ENCODE assay signal across 25 mouse cellular contexts in the genomic region with DNA sequence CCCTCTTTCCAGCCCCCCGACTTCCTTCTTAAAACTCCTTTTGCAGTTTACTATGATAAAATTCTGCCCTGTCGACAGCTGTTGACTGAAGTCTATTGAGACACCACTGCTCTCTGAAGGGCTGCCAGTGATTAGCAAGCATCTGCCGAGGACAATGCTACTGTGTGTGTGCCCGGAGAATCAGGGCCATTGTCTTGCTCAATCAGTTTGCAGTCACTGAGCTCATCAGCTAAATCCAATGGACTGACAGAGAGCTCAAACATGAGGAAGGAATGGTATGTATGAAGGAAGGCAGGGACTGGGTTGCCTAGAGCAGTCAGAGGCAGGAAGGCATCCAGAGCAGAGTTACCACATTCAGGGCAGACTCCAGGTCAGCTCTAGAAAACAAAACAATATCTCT. TPM values are rescaled to one million over a fixed set of nuclear protein-coding genes. Genes with fewer than 3 reads are reported as not detected.
DNase-seq lines count a peak whose midpoint lies in the region; ATAC-seq and TF ChIP-seq lines count a peak whose summit lies in the region.
"Had no signal": no experiment of that assay in that cellular context is flagged by ENCODE, and none has a peak within 500 bp of the region (broad histone marks: within the 10 kb centered on the region; RNA-seq: fewer than 3 reads in every experiment).

No protein-coding gene starts in this region.

- H3K4me1 ChIP-seq in liver, adult 2 months (ENCODE audit: control insufficient read depth, insufficient read depth, low read length), result peaks cover 2% of the 10 kb centered on the region; the same call in 1 of the 2 replicates
- peaks cover 3% of the 10 kb centered on the region; the same call in 1 of the 2 replicates for H3K4me1 ChIP-seq in liver, embryonic 11.5 days (replicated peaks; ENCODE audit: control insufficient read depth, insufficient read depth, low read length)

- no peaks in the 10 kb centered on the region for H3K79me2 ChIP-seq in liver, adult 2 months (ENCODE audit: control insufficient read depth, insufficient read depth, low read length)

- no peak for ATAC-seq in liver, embryonic 11.5 days (replicated peaks; ENCODE audit: low FRiP score)

- H3K9ac ChIP-seq in liver, adult 2 months (ENCODE audit: low read depth, low read length), result no peak overlapping the region
- no peak overlapping the region for H3K9ac ChIP-seq in liver, embryonic 11.5 days (ENCODE audit: low read depth, low read length)
- H3K9ac ChIP-seq: hindbrain, embryonic 15.5 days; limb, embryonic 12.5 days; midbrain, embryonic 12.5 days had no signal

- no peak overlapping the region for H3K4me3 ChIP-seq in liver, adult 2 months (ENCODE audit: insufficient read depth, low read depth, low read length)
- no peak overlapping the region for H3K4me3 ChIP-seq in liver, embryonic 11.5 days (ENCODE audit: low read depth, low read length)
- H3K4me3 ChIP-seq: erythroblast, embryonic 14.5 days; hindbrain, embryonic 15.5 days; left cerebral cortex, adult 2 months; limb, embryonic 12.5 days; midbrain, embryonic 12.5 days had no signal

- no peaks in the 10 kb centered on the region for H3K36me3 ChIP-seq in liver, adult 2 months (ENCODE audit: control insufficient read depth, insufficient read depth, low read length)
- no peaks in the 10 kb centered on the region for H3K36me3 ChIP-seq in liver, embryonic 11.5 days (ENCODE audit: control insufficient read depth, insufficient read depth, low read length)
- H3K36me3 ChIP-seq: hindbrain, embryonic 15.5 days; limb, embryonic 12.5 days; midbrain, embryonic 12.5 days had no signal

- peak; percentile 7 for DNase-seq in embryo, embryonic 10.5 days (ENCODE audit: low spot score)
- no peak for DNase-seq in embryo, embryonic 11 days
- DNase-seq in liver, adult 2 months (ENCODE audit: extremely low read depth, low read depth, low spot score), result peak; percentile 21
- no peak for DNase-seq in liver, embryonic 11.5 days (ENCODE audit: low spot score)
- DNase-seq in NIH3T3 (ENCODE audit: low read depth), result peak; percentile 35
- DNase-seq in brain, adult 2 months (ENCODE audit: low read depth, low spot score), result peak; percentile 74
- DNase-seq in spleen, adult 12 weeks (ENCODE audit: low spot score), result no peak
- no peak for DNase-seq in heart, postnatal 36 days
- DNase-seq: B cell, adult 2 months; cerebellum, adult 9-10 months; gastrocnemius, postnatal 10 days; kidney, adult 11 months; lung, postnatal 36 days; right cerebral cortex, adult 18-20 months; spleen, adult 18-20 months had no signal

- TF ChIP-seq POLR2A in liver, adult 2 months (IDR thresholded peaks at IDR 0.05; ENCODE audit: extremely low read depth, insufficient read depth, low read length), result no peak

- intact Hi-C loops in heart, postnatal 36 days (cut with DNase I), result no loop called here

- peaks cover 10% of the 10 kb centered on the region for H3K27me3 ChIP-seq in liver, adult 2 months (ENCODE audit: control insufficient read depth, insufficient read depth, low read length)
- peaks cover 21% of the 10 kb centered on the region for H3K27me3 ChIP-seq in liver, embryonic 11.5 days (replicated peaks; ENCODE audit: control insufficient read depth, insufficient read depth, low read length)

- no peak overlapping the region for H3K27ac ChIP-seq in liver, adult 2 months (replicated peaks; ENCODE audit: insufficient read depth, low read depth, low read length)
- H3K27ac ChIP-seq in liver, embryonic 11.5 days (ENCODE audit: low read depth, low read length), result no peak overlapping the region
- H3K27ac ChIP-seq: hindbrain, embryonic 15.5 days; kidney, postnatal 0 days; left cerebral cortex, adult 2 months; limb, embryonic 12.5 days; midbrain, embryonic 12.5 days had no signal

- no peak for TF ChIP-seq CTCF in liver, adult 2 months (IDR thresholded peaks at IDR 0.05; ENCODE audit: low read depth, low read length)

- H3K4me2 ChIP-seq in liver, embryonic 11.5 days, result no peak overlapping the region
- H3K4me2 ChIP-seq: hindbrain, embryonic 15.5 days; limb, embryonic 12.5 days; midbrain, embryonic 12.5 days had no signal

- WGBS in liver, adult 2 months, result 13% methylated on average over 4 of the region's 4 CpGs
- WGBS in liver, embryonic 11.5 days, result 55% methylated on average over 4 of the region's 4 CpGs

- H3K9me3 ChIP-seq in liver, embryonic 11.5 days (ENCODE audit: control insufficient read depth, low read length), result no peaks in the 10 kb centered on the region
- H3K9me3 ChIP-seq: hindbrain, embryonic 15.5 days; limb, embryonic 12.5 days had no signal

RNA-seq across cellular contexts. Expression of a gene that starts 12.2 kb away (rescaled TPM):
- total RNA-seq in liver, adult 2 months (2014; rRNA removed), result not detected in 2 replicates
- not detected in 2 replicates for polyA plus RNA-seq in liver, adult 2 months (2012; rRNA removed)
- not detected in 2 replicates for polyA plus RNA-seq in liver, embryonic 11.5 days (2014; fragmentation: Nextera tagmentation; extraction: Ambion mirVana)
- total RNA-seq in heart, postnatal 36 days (2021), result not detected
- total RNA-seq: gastrocnemius, postnatal 10 days had no signal
- polyA plus RNA-seq: erythroblast, embryonic 14.5 days; heart, postnatal 0 days; kidney, postnatal 0 days; limb, embryonic 12.5 days; liver, embryonic 16.5 days; stomach, embryonic 14.5 days; thymus, postnatal 0 days had no signal

RNA-seq across cellular contexts. Expression of a gene that starts 18.6 kb away (rescaled TPM):
- 11.7 and 20.5 TPM in 2 replicates for total RNA-seq in liver, adult 2 months (2014; rRNA removed)
- 3.0 and 3.2 TPM in 2 replicates for polyA plus RNA-seq in liver, adult 2 months (2012; rRNA removed)
- 32.7 and 33.2 TPM in 2 replicates for polyA plus RNA-seq in liver, embryonic 11.5 days (2014; fragmentation: Nextera tagmentation; extraction: Ambion mirVana)
- total RNA-seq in heart, postnatal 36 days (2021), result 10 to 100 TPM; 23.8 to 26.4 TPM

Comparison
In these comparisons a context has a peak if more than half of its experiments do, and no peak if none do; other contexts are left out.
1. DNase-seq: peak in embryo, embryonic 10.5 days (single experiment), liver, adult 2 months (single experiment), NIH3T3 (single experiment) and brain, adult 2 months (single experiment); none in embryo, embryonic 11 days (single experiment), liver, embryonic 11.5 days (single experiment), spleen, adult 12 weeks (single experiment) and heart, postnatal 36 days (0 of 2).